Mouse (Mus musculus) gastrocnemius, postnatal 14 days (tissue): ENCODE data around the gene Hapln4. TPM values are rescaled to one million over a fixed set of nuclear protein-coding genes. Genes with fewer than 3 reads are reported as not detected.

Experiments used
- DNase-seq: peaks from one replicate; pipeline ENCODE4 v3.0.0; 2021; ENCODE audit warnings: mixed read lengths
- intact Hi-C: fragments of 180-260 bp; cut with DNase I; formaldehyde crosslinking; loops from one replicate; pipeline ENCODE4 v1.15.1; 2025; ENCODE audit warnings: low total_unique reads
- total RNA-seq, 2 experiments: library from RNA; stranded (reverse); gene quantifications; 2 replicates each; pipeline ENCODE4 v1.2.3; 2021

The Hapln4 gene
- total RNA-seq, 2 experiments from 2014 or later: 0.06 TPM; not detected in 1

DNA sequence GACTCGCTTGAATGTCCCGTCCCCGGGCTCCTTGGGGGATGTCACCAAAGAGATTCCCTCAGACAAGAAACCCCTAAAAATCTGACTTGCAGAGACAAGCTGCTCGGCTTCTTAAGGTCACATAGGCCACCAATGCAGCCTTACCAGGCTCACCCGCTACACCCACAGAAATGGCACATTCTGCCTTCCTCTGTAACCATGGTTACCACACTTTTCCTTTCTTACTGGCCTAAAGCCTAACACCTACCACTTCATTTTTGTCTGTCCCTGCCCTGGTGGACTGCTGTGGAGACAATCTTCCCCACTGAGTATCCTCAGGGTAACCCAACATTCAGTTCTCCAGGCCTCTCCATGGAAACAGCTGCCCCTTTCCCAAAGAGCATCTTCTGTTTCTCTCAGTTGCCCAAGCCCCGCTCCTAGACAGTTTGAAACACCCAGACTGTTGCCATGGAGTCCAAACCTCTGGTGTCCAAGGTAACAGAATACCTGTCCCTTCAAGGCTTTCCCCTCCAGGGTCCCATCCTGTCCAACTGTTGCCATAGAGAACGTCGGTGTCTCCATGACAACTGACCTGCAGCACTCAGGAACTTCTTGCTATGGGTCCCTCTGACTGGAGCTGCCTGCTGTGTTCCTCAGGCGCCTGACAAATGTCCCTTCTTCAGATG, 6.2 kb downstream of the Hapln4 start:
- intact Hi-C loops: loop anchor here (5.0 kb wide), 1 partner anchor 78 kb away; no protein-coding TSS in a partner anchor
- DNase-seq: no peak

DNA sequence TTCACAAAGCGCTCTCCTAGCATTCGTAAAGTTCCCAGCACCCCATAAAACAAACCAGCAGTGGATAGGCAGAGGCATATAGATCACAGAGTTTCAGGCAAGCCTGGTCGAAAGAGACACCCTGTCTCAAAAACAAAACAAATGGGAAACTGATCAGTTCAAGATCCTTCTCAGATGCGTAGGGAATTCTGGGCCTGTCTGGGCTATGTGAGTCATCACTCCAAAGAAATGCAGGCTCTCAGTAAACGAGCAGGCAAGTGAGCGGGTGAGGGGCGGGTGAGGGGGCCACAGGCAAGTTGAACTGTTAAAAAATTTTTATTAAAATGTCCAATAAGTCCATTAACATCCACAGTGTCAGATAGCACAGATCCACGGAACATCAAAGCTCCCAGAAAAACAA, 9.5 kb downstream of the Hapln4 start:
- no peak for DNase-seq
- intact Hi-C loops: no loop called here

DNA sequence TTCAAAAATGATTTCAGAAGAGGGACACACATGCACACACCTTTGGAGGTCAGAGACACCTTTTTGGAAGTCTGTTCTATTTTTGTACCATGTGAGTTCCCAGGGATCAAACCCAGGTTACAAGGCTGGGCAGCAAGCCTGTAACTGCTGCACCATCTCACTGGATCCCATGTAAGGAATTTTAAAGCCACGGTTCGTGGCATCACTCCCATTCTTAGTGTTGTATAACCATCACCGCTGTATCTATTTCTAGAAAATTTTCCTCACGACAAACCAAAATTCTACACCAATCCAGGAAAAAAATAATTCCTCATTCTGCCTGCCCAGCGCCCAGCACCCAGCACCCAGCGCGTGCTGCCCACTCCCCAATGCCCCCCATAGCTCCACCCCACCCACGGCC, 16.0 kb downstream of the Hapln4 start:
- intact Hi-C loops: loop anchor here (5.0 kb wide), 1 partner anchor 63 kb away; no protein-coding TSS in a partner anchor
- no peak for DNase-seq

GRCm38 (mm10) chr8:70100241-70100640, 17.0 kb downstream of the Hapln4 start:
- intact Hi-C loops: no loop called here
- DNase-seq: no peak

DNA sequence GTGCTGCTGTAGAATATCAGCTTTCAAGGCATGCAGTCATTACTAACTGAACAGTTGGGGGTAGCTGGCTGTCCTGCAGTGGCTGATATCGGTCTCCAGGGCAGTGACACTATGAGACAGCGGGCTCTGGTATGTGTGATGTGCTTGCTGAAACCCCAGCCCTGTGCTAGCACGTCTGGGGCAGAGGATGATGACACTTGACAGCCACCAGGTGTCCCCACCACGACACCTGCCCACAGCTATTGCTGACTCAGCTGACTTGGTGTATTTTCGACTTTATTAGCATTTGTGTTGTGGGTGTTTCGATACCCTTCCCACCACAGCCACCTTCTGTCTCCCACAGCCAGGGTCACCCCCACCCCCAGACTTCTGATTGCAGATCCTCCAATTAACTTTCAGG, 21.2 kb downstream of the Hapln4 start:
- intact Hi-C loops: no loop called here
- DNase-seq: peak; percentile 24

DNA sequence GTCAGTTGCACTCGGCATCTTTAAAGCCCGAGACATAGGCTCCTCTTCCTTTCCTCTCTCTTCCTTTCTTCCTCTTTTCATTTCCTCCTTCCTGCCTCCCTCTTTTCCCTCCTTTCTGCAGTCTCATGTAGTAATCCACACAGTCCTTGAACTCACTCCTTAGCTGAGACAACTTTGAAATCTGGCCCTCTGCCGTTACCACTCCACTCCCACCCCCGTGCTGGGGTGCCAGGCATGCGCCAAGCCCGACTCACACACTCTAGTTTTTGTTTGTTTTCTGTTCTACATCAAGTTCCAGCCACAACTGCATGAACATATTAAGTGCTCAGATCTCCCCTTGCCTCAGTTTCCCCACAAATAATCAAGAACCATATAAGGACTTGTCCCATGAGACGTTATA, 21.7 kb downstream of the Hapln4 start:
- intact Hi-C loops: loop anchor here (5.0 kb wide), 1 partner anchor 62 kb away; no protein-coding TSS in a partner anchor
- no peak for DNase-seq

DNA sequence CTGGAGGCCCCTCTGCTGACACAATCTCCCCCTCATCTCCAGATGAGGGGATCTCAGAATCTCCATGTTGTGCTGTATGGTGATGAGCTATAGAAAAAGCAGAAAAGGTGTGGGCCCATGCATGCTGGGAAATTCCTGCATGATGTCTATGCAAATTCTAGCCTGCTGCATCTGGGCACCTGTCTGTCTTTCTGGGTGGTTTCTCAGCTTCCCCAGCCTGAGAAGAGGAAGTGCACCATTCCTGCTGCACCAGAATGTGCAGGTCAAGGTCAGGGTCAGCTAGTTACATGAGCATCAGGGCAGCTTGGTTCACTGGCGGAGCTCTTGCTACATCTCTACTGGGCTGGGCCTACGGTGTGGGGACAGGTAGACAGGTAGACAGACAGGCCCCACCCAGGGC, 27.2 kb downstream of the Hapln4 start:
- intact Hi-C loops: loop anchor here (5.0 kb wide), 1 partner anchor 37 kb away; no protein-coding TSS in a partner anchor
- no peak for DNase-seq

GRCm38 (mm10) chr8:70111192-70111795, 28.0 kb downstream of the Hapln4 start:
- no peak for DNase-seq
- intact Hi-C loops: loop anchor here (5.0 kb wide), 1 partner anchor 36 kb away; no protein-coding TSS in a partner anchor

DNA sequence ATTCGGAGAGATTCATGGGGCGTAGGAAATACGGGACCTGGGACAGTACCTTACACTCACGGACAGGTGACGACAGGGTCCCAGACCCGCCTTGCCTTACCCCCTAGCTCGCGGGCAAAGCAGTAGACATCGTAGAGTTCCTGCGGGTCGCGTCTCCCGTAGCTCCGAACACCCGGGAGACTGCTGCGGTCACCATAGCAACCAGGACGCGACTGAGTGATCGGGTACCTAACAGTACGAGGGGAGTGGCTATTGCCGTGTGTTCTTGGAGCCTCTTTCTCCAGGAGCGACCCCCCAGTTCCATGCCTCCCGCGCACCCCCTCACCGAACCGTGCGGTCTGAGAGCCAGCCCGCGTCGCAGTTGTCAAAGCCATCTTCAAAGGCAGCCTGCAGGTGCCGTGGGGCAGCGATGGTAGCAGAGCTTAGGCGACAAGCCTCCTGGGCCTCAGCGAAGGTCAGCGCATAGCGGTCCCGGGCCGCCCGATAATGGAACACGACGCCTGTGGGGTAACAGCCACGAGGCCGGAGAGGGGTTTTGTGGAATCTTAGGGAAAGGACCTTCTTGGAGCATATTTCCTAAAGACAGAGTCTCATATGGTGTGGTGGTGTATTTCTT, 29.3 kb downstream of the Hapln4 start:
- no peak for DNase-seq

GRCm38 (mm10) chr8:70114488-70114887, 31.2 kb downstream of the Hapln4 start:
- intact Hi-C loops: loop anchor here (5.0 kb wide), 1 partner anchor 33 kb away; no protein-coding TSS in a partner anchor
- no peak for DNase-seq

More for the DNA sequence above, 29.3 kb downstream of the Hapln4 start:
- intact Hi-C loops: loop anchor here (5.0 kb wide), 1 partner anchor 35 kb away; no protein-coding TSS in a partner anchor

DNA sequence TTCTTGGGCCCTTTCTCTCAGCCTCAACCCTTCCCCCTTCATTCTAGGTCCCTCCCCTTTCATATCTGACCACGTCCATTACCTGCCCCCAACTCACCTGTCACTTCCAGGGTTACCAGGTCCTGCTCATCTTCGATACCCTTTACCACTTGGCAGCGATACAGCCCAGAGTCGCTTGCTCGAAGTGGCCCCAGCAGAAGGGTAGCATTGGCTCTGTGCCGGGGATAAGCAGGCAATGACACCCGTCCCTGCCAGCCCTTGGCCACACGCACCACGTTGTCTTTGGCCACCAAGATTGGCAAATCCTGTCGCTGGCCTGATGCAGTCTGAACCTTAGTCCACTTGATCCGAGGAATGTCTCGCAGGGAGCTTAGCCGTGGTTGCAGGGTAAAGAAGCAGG, 31.6 kb downstream of the Hapln4 start:
- DNase-seq: no peak
- intact Hi-C loops: loop anchor here (5.0 kb wide), 1 partner anchor 32 kb away; no protein-coding TSS in a partner anchor

GRCm38 (mm10) chr8:70117611-70118010, 34.4 kb downstream of the Hapln4 start:
- intact Hi-C loops: no loop called here
- DNase-seq: no peak

DNA sequence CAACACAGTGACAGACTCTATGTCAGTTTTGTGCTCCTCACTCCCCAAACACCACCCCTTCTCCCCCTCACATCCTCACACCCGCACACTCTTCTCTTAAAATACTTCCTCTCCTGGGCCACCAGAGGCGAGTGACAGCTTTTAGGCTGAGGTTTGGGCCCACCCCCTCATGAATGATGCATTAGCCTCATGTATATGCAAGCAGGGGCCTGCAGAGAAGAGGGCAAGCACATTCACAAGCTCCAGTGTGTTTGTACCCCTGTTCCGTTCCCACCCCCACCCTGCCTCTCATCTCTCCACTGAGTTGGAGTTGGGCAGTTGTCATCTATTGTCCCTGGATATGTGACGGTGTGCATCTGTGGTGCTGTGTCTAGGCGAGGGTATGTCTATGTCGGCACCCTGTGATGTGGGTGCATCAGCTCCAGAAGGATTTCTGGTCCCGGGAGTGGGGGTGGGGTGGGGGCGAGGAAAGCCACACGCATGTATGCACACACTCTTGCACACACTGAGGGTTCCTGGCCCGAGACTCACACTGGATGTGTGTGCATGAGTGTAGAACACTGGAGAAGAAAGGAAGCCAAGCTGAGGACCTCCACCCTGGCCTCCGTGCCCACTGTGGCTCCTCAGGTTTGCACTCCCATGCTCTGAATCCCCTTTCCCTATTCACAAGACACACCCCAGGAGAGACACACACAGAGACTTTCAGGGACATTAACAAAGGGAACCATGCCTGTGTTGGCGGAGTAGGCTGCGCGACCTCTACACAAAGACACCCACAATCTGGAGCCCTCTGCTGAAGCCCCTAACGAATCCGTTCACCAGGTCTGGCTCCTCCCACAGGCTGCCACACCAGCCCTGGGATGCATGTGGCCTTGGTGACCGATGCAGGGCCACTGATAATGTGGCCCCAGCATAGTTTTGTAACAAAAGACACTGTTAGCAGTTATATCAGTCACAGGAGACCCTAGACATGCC, 35.8 kb downstream of the Hapln4 start:
- intact Hi-C loops: no loop called here
- no peak for DNase-seq

DNA sequence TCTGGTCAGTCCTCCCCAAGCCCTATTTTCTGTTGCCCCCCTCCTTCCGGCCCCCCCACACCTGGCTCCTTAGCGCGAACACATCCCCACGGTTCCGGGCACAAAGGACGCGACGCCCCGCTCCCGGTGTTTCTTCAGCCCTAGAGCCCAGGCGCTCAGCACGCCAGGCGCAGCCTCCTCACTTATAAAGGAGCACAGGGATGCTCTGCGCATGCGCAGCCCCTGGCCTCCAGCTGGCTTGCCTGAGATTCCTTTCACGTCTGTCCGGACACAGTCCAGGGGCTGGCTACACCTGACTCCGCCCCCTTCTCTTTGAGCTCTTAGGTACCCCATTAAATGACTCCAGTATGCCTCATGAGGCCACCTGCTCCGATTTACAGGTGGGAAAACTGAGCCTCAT, 37.4 kb downstream of the Hapln4 start, which contains the start of gene Ncan:
Ncan (minus strand) TSS at position 207 of the 400 bp plus-strand sequence.
- DNase-seq: peak; percentile 43
- intact Hi-C loops: no loop called here

DNA sequence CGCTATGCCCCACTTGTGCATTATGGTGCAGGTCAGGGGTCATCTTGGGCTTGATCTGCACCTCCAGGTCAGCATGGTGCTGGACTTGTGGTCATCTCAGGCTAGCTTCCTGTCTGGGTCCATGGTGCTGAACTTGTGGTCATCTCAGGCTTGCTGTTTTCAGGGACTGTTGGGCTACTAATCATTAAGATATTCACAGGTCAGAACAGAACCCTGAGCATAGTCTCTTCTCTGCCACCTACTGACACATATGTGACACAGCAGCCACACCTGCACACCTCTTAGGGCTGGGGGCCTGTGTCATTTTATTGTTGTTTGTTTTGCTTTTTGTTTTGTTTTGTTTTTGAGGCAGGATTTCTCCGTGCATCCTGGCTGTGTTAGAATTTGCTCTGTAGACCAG, 39.6 kb downstream of the Hapln4 start:
- intact Hi-C loops: no loop called here
- no peak for DNase-seq

DNA sequence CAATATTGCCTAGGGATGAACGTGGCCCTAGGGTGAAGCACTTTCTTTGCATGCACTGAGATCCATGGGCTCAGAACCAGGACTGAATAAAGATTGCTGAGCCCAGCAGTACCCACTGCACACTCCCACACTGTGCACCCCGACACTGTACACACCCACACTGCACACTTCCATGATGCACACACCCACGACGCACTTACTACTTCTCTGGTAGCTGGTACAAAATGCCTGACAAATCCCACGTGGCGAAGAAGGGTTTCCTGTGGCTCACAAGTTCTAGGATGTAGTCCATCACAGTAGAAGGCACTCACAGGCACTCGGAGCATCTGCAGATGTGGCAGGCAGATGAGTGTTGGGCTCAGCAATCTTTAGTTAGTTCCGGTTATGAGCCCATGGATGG, 41.7 kb downstream of the Hapln4 start:
- DNase-seq: no peak
- intact Hi-C loops: no loop called here

DNA sequence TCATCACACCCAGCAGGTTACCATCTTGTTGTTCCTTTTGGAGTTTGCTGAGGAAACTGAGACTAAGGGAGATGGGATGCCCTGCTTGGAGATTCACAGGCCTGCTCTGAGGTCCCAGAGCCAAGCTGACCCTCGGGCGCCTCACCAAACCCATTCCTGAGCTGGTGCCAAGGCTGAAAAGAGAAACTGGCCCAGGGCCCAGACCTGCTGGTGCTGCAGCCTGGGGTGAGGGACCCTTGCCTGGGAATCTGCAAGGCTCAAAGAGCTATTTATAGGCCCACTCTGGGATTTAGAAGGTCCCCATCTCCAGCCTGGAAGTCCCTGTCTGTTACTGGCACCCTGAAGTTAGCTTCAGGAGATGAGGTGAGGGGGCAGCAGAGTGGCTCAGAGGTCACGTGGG, 45.2 kb downstream of the Hapln4 start:
- DNase-seq: peak; percentile 54
- intact Hi-C loops: no loop called here

GRCm38 (mm10) chr8:70129309-70129952, 46.2 kb downstream of the Hapln4 start:
- peak; percentile 51 for DNase-seq
- intact Hi-C loops: no loop called here

DNA sequence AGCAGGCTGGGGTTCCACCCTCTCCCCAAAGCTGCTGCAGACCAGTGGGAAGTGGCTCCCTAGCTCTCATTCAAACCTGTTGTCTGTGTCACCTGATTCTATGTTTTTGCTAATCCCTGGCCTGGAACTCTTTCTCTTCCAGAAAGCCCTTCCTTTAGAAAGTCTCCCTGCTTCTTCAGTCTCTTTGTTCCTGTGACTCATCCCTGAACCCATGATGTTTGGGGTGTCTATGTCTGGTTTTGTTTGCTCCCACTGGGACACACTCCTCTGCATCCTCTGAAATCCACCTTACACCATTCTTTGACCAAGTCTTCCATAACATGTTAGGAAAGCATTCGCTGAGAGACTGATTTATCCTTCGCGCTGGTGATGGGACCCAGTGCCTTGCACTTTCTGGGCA, 46.8 kb downstream of the Hapln4 start:
- intact Hi-C loops: no loop called here
- DNase-seq: no peak
